Mouse (Mus musculus) cerebral cortex, adult 2 months (tissue): Measurements from ENCODE around the gene Il25.

Experiments used
- WGBS: fragments of 180-500 bp; shearing (Covaris S2); methylation state at CpG from one replicate; pipeline ENCODE4 v1.1.7; 2018; 5-methylcytosine and 5-hydroxymethylcytosine counted together

The Il25 gene

GRCm38 (mm10) chr14:54926401-54927158 lies 5.9 kb upstream of the Il25 start:
- WGBS: 4% methylated on average over 54 of the region's 58 CpGs

GRCm38 (mm10) chr14:54927296-54927695 lies 5.2 kb upstream of the Il25 start:
- 60% methylated on average over 7 of the region's 7 CpGs for WGBS

DNA sequence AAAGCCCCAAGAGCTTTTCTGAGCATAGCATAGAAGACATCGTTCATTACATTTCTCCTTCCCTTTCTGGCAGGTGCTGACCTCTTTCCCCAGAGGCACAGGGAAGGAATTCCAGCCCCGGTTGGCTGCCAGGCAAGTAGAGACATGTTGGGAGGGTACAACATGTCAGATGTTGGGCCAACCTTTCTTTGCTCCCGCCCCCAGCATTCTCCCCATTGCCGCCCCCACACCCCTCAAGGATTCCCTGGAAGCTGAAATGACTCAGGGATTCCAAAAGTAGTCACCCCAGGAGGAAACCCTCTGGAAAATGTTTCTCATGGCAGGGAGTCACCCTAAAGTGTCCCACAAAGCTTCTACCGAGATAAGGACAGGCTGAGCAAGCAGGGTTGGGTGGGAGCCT lies 2.7 kb upstream of the Il25 start:
- 54% methylated on average over 5 of the region's 5 CpGs for WGBS

DNA sequence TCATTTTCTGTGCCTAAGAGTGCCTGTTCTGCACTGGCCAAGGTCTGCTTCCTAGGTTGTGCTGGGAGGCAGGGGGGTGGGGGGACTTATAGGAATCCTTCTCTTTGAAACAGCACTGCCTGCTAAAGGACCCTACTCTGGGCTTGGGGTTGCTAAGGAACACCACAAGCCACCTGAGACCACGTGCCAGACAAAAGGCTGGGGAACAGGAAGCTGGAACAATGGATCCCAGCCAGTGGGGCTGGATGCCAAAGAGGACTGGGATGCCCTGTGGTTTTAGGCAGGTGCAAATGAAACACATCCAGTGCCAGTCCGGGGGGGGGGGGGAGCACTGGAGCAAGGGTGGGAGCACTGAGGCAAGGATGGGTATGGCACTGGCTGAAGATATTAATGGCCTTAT lies 2.1 kb upstream of the Il25 start:
- WGBS: 17% methylated on average over 2 of the region's 2 CpGs

- 55% methylated on average over 8 of the region's 8 CpGs for WGBS
Observed at GRCm38 (mm10) chr14:54935904-54936830, 3.7 kb downstream of the Il25 start, which contains the start of gene Cmtm5. Cmtm5 (plus strand) TSS chr14:54936261.

GRCm38 (mm10) chr14:54936831-54937160 lies 4.3 kb downstream of the Il25 start:
- WGBS: 48% methylated on average over 6 of the region's 6 CpGs

DNA sequence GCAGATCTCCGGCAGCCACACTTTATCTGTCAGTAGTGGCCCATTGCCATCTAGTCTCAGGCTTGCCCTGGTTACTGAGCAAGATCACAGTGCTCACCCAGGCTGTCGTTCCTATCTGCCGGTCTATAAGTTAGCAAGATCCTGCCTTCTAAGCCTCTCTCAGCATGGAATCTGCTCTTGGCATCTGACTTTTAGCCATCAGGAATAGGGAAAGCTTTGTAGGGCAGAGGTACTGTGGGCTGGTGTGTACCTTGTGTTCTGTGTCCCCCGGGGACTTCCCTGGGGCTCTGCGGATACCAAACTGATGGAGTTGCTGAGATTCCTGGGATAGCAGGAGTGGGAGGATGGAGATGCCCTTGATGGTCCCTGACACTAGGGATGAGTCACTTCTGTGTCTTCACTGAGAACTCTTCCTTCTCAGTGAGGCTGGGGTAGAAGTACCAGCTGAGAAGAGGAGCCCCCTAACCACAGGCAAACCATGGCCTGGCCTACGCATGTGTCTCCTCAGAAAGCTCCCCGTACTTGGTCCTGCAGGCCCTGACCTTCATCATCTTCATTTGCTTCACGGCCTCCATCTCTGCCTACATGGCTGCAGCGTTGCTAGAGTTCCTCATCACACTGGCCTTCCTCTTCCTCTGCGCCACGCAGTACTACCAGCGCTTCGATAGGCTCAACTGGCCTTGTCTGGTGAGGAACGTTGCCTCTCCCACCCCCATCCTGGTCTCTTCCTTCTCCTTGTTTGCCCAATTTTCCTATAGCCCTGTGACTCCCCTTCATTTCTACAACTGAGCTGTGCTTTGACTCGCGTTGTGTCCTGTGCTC lies 5.1 kb downstream of the Il25 start:
- WGBS: 80% methylated on average over 16 of the region's 16 CpGs

- WGBS: 80% methylated on average over 15 of the region's 15 CpGs
Observed at GRCm38 (mm10) chr14:54938431-54939219, 6.1 kb downstream of the Il25 start.

- 69% methylated on average over 12 of the region's 12 CpGs for WGBS
Observed at GRCm38 (mm10) chr14:54939434-54940175, 7.1 kb downstream of the Il25 start.

DNA sequence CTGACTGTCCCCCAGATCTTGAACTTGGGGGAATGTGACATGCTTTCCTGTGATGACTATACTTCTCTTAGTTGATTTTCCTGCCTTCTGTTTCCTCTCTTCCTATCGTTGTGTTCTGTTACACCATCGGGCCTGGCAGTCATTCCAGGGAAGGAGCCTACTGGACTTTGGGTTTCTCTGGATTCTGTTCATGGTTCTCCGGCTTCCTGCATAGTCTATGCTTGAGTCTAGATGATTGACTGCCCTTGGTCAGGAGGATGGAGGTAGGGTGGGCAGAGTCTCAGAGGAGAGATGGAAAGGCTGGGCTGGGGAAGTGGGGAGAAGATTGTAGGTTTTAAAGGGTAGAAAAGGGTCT lies 7.7 kb downstream of the Il25 start:
- 71% methylated on average over 3 of the region's 3 CpGs for WGBS

DNA sequence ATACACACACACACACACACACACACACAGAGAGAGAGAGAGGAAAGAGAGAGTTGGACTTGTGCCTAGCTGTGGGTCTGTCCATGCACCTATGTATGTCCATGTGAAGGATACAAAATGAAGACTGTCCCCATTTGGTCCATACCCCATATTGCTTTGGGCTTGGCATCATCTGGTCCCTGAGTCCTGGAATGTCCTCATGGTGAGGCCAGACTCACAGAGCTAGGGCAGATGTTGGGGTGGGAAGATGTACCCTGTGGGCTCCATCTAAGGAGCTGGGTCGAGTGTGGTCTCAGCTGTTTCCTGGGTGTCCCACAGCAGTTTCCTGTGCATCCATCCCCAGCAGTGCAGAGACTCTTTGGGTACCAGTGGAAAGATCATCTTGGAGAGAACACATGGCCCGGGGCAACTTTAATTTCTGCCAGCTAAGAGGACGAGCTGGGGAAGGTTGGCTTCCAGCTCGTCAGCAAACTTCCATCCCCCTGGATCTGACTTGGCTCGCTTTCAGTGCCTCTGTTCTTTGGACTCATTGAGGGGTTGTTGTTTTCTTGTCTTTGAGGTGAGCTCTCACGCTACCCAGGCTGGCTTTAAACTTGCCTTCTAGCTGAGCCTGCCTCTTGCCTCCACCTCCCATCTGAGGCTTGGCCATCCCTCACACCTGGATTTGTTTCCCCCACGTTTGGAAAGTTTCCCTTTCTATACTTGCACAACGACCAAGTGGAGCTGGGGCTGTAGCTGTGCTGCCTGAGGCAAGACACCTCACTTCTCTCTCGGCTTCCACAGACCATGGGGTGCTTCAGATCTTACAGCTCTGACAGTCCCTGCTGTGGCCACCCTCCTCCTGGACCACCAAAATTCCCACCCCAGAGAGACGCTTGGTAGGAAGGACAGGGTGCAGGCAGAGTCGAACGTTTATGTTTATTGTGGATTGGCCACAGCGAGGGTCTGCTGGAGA lies 8.8 kb downstream of the Il25 start:
- 67% methylated on average over 13 of the region's 13 CpGs for WGBS

- 89% methylated on average over 8 of the region's 8 CpGs for WGBS
Observed at GRCm38 (mm10) chr14:54942479-54942878, 10.0 kb downstream of the Il25 start.

- 94% methylated on average over 7 of the region's 7 CpGs for WGBS
Observed at GRCm38 (mm10) chr14:54943971-54944370, 11.5 kb downstream of the Il25 start.

DNA sequence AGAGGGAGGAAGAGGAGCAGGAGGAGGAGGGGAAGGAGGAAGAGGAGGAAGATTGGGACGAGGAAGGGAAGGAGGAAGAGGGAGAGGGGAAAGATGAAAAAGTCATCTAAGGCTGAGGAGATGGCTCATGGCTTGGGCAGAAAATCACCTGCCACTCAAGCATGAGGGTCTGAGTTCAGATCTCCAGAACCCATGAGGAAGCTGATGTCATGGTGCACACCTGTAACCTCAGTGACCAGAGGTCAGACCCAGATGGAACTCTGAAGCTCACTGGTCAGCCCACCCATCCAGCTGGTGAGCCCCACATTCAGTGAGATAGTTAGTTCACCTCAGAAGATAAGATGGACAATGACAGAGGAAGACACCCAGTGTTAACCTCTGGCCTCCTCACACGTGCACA lies 12.4 kb downstream of the Il25 start:
- WGBS: 63% methylated on average over 2 of the region's 2 CpGs

DNA sequence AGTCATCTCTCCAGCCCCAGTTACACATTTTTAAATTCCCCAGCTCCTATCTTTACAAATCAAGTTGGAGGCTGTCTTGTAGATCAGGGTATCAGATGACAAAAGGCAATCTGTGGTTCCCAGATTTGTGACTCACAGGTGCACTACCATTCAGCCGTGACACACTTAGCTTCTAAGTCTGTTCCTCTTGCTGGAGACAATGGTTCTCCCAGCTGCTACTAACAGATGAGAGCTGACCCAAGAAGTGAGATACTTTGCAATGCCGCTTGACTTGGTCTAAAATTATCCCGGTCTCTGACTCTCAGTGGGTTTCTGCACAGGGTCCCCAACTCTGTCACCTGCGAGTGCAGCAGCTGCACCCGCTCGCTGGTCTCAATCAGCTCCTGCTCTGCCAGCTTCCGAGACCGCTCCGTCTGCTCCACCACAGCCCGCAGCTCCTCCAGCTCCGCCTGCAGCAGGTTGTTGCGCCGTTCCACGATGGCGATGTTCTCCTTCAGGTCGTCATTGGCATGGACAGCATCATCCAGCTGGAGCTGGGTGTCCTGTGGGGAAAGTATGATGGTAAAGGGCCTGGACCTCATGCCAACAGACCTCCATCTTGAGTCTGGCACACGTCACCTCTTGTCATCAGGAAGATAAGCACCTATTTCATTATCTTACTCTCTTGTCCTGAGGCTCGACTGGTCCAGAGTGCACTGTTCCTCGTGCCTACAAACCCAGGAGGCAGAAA lies 13.6 kb downstream of the Il25 start:
- WGBS: 84% methylated on average over 19 of the region's 19 CpGs

- 92% methylated on average over 11 of the region's 11 CpGs for WGBS
Observed at GRCm38 (mm10) chr14:54947008-54947407, 14.5 kb downstream of the Il25 start.

DNA sequence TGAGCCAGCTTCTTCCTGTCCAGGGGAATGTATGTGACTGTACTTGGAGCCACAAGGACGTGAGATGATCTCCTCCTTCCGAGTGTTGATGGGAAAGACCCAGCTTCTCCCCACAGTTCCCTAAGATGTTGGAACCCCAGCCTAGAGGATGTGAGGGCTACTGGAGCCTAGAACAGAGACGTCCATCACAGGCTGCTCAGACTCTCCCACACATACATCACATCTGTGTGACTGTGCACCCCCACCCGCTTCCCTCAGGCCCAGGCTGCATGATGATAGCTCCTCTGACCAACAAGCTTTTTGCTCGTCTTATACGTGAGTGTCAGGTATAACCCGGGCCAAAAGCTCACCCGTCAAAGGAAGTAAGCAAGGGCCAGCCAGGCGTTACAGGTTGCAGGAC lies 16.3 kb downstream of the Il25 start:
- 88% methylated on average over 9 of the region's 9 CpGs for WGBS

GRCm38 (mm10) chr14:54950493-54950892 lies 18.0 kb downstream of the Il25 start:
- 64% methylated on average over 12 of the region's 12 CpGs for WGBS

GRCm38 (mm10) chr14:54951587-54951986 lies 19.1 kb downstream of the Il25 start:
- WGBS: 92% methylated on average over 6 of the region's 6 CpGs
